Mouse (Mus musculus) gastrocnemius, adult 8-10 months (tissue): ENCODE results near the gene Tmem131l. TPM values are rescaled to one million over a fixed set of nuclear protein-coding genes. Genes with fewer than 3 reads are reported as not detected.

Source experiments
- DNase-seq, 2 experiments: peaks; one replicate each; pipeline ENCODE4 v3.0.0; 2022; ENCODE audit warnings: low spot score in 2 of 2
- total RNA-seq, 4 experiments: library from RNA; stranded (reverse); gene quantifications; 2 replicates each; pipeline ENCODE4 v1.2.4; 2022

The Tmem131l gene
- total RNA-seq, 4 experiments from 2014 or later = 8.7 to 13.1 (median 11.6) TPM

DNA sequence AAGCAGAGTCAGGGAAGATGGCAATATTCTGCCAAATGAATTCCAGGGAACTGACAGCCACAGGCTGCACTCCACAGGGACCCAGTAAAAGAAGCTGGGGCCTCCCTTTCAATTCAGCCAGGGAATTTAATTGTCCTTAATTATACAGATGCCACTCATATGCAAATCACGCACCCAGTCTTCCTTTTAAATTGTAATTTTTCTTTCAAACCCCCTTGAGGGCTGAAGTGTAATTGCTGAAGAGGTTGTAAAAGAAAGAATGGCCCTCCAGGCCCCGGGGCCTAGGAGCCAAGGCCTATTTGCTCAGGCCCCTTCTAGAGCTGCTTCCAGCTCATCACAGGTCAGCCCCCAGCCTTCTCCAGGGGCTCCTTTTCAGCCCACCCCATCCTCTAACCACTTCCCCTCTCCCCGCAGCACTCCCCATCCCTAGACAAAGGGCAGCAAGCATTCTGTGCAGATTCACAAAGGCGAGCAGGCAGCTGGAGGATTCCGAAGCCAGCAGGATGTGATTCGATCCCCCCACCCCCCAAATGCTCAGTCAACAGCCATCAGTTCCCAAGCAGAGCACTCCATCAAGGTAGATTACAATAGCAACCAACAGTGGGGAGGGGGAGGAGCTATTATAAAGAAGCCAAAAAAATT is 59.6 kb downstream of the Tmem131l start:
- DNase-seq = no peak

DNA sequence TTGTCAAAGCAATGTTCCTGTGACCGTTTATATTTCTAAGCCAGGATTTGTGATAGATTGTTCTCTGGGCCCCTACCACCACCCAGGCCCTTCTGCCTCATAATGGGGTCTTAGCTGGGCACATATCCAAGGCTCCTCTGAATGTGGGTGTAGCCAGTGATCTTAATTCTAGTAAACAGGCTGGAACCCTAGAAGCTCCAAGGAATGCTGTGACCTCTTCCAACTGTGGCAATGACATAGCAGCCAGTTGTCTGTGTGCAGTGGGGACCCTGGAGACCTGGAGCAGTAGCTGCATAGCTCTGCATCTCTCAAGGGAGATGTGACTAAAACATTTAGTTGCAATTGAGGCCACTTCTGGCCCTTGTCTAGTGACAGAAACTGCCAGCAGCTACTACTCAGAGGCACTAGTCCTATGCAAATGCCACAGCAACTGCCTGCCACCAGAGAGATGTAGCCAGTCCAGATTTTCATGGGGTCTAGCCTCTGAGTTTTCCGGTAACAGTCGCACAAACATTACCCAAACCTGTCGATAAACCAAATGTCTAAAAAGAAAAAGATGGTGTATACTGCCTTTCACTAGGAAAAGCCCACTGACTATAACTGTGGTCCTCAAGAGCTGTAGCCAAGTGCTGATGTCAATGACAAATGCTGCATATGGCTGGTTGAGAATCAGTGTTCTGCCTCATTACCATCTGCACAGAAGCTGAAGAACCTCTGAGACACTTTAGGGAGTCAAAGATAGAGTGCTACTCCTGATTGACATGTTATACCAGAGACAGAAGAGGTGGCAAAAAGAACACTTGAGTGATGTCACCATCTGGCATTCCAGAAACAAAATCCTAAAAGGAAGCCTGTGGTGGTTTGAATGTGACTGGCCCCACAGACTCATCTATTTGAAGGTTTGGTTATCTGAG is 61.2 kb downstream of the Tmem131l start:
- DNase-seq = no peak

DNA sequence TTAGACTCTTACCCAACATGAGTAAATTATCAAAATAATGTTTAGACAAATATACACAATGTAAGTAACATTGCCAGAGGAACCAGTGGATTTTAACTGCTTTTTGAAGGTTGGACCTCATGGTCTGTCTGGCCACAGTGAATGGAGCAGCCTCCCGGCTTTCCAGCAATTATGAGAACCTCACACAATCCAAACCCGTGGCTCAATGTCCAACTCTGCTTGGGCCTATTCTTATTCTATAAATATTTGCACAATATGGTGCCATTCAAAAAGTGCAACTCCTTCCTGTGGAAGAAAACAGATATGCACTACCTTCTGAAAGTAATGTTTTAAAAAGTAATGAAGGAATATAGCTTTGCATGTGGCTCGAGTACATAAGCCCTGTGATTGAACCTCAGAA is 62.2 kb downstream of the Tmem131l start:
- DNase-seq = no peak

DNA sequence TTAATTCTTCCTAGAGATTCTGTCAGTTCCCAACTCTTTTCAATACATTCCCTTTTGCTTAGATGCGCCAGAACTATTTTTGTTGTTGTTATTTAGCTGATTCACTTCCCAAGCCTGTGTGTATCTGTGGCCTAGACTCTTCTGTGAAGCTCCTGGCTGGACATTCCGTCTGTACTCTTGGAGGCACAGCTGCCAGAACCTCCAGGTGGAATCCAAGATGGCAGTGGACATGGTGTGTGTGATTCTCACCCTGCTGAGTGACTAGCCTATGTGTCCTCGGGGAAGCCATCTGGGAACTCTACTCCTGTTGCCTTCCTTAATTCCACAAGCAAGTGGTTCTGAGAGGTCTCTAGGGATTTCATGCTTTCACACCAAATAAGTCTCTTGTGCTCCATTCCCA is 63.8 kb downstream of the Tmem131l start:
- DNase-seq = no peak

GRCm38 (mm10) chr3:83973339-83973738 is 66.6 kb downstream of the Tmem131l start:
- no peak for DNase-seq

DNA sequence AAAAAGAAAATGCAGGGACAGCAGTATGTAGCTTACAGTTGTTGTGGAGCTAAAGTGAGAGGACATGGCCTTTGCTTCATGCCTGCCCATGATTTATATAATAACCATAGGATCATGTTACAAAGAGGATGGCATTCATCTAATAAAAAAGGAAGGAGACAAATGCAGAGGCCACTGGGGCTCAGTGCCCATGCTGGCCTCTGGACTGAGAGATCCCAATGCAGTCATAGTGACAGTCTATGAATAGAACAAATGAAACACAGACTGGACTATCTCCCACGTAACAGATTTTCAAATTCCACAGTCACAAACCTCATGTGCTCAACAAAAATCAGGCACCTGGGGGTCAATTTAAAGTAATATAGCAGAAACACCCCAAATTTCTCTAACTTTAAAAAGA is 69.3 kb downstream of the Tmem131l start:
- DNase-seq = peak in 1 of 2 experiments; percentile 48

- DNase-seq = no peak
These were observed 70.9 kb downstream of the Tmem131l start for GRCm38 (mm10) chr3:83969081-83969480.

DNA sequence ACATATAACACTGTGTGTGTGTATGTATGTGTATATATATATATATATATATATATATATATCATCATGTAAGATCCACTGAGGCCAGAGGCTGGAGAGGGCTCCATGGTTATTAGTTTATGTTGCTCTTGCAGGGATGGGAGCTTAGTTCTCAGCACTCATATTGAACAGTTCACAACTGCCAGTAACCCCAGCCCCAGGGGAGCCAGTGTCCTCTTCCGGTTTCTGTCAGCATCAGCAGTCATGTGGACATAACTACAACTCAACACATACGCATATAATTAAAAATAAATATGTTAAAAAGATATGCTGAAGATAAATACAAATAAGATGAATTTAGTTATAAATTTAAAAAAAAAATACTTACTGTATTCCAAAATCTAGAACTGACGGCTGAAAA is 72.2 kb downstream of the Tmem131l start:
- no peak for DNase-seq

DNA sequence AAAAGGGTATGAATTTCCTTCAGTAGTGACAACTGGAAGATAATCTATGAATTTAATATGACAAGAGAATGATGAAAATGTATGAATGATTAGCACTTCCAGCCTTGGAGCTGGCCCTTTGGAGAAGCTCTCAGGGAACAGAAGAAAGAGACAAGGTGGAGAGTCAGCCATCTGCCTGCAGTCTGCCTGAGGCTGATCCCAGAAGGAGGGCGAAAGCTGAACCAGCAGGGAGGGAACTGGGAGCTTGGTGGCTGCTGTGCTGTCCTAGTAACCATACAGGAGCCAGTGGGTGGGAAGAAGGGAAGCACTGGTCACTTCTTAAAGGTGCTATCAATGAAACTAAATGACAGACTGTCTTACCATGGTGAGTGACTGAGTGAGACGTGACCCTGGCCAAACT is 74.6 kb downstream of the Tmem131l start:
- DNase-seq = no peak

GRCm38 (mm10) chr3:83963705-83964104 is 76.3 kb downstream of the Tmem131l start:
- no peak for DNase-seq

DNA sequence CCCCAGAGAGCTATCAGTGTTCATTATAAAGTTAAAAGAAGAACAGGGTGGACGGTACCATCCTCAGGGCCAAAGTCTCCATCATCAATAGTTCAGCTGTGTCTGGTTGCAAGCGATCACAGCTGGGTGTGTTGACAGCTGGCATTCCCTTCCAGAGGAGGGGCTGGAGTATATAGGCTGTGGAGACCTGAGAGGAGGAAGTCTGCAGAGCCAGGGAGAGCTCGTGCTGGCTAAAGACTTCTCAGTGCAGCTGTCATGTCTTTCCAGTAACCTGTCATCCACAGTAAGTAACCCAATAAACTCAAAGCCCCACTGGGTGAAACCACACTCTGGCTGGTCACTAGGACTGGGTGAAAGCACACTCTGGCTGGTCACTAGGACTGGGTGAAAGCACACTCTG is 77.4 kb downstream of the Tmem131l start:
- DNase-seq = no peak

GRCm38 (mm10) chr3:83962076-83962475 is 77.9 kb downstream of the Tmem131l start:
- no peak for DNase-seq

DNA sequence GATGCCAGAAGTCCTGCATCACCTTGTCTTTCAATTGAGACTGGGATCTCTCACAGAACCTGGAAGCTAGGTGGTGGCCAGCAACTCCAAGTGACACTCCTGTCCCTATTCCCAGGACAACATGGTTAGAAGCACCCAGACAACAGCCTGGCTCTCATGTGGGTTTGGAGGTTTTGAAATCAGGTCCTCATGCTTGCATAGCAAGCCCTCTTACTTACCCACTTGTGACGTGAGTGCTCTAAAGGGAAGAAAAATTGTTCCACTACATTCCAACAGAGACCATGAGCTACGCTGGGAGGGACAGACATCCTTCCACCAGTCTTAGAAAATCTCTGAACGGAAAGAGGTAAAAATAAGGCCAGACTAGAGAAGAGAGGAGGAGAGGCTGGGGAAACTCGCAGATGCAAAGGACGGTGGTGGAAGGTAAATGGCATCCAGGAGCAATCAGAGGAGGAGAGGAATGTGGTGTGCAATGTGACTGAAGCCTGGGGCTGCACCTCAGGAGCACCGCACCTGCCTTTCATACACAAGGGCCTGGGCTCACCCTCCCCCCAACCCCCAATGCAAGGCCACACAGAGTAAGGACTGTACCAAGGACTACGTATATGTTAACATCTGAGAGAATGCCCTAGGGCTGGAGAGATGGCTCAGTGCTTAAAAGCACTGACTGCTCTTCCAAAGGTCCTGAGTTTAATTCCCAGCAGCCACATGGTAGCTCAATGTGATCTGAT is 80.9 kb downstream of the Tmem131l start:
- DNase-seq = no peak

GRCm38 (mm10) chr3:83953879-83954278 is 86.1 kb downstream of the Tmem131l start:
- DNase-seq = no peak

GRCm38 (mm10) chr3:83948801-83949200 is 91.2 kb downstream of the Tmem131l start:
- DNase-seq = no peak

DNA sequence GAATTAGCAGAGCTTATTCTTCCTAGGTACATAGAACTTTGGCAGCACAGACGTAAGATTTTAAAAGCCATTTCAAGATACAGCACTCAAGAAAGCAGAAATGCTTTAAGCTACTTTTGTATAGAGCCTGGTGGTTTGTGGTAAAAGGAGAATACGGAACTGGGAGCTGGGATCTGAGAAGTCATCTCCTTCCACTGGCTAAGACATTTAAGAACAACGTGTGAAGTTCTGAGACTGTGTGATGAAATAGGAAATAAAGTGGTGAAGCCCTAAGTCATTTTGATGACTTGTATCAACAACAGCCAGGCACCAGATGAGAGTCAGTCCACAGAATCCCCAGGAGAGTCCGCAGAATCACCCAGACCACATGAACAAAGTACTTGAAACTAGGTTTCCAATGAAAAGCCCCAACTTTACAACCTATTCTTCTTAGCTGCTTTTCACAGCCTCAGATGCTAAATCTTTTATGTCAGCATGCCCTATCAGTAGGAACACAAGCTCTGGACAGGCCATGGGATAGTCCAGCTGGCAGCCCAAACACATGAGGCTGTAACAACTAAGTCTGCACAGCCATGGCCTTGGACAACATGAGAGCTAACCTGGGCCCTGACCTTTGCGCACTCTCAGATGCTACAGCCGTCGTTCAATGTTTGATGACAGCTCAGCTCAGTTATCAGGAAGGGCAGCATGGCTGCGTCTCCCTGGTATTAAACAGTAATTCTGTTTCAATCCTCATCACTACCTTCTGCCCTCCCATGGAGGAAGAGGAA is 92.3 kb downstream of the Tmem131l start:
- DNase-seq = no peak

DNA sequence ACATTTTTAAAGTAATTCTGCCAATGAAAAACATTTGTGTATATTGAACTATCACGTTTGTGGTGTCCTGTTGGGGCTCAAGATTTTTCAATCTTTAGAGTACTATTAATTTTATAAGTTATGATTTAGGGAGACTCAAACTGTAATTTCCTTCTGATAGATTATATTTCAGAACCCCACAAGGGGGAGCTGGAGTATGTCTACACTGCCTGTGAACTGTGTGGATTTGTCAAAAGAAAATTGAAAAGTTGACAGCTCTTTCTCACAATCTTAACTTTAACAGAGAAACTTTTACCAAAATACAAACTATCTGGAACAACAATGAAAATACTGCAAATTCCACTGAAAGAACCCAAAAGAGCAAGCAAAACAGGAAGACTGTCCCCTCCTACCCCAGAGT is 93.1 kb downstream of the Tmem131l start:
- no peak for DNase-seq

DNA sequence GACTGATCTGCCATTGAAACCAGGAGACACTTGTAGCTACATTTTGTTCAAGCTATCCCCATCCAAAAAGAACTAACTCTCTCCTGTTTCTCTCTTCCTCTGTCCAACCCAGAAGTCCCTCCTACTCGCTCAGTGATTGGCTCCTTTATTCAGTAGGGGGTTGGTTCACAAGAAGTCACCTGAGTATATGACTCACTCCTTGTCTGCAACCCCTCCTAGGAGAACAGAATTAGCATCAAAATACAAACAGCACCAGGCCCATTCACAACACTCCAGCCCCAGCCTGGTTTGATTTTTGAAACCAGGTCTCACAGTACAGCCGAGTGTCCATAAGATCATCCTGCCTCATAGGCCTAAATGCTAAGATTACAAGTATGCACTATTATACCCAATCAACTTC is 96.3 kb downstream of the Tmem131l start:
- DNase-seq = no peak

DNA sequence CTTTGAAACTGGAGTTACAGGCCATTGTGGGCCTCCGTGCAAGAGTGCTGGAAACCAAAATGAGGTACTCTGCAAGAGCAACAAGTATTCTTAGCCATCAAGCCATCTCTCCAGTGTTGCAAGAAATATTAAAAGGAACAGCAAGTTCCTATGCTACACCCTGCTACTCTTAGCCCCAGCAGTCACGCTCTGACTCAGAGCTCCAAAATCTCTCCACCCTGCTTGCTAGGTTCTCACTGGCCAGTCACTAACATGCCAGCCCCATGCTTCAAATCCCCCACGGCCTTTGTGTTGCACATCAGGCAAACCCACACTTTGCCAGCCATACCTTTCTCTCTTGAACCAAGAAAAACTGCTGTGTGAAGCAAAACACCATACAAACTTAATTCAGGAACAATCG is 96.8 kb downstream of the Tmem131l start:
- no peak for DNase-seq

DNA sequence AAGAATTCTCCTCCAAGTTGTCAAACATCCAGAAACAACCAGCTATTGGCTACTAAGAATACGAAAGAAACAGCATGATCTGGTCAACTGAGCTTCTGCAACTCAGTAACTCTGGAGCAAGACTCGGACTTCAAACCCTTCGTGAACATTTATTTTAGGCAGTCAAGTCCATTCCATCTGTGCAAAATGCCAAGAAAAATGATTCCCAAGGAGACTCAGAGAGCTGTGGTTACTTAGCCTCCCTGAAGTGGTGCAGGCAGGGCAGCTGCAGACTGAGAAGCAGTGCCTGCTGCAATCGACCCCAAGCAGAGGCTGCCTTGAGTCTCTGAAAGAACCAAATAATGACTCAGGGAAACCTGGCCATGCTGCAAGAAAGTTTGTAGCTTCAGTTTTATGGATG is 98.1 kb downstream of the Tmem131l start:
- no peak for DNase-seq

DNA sequence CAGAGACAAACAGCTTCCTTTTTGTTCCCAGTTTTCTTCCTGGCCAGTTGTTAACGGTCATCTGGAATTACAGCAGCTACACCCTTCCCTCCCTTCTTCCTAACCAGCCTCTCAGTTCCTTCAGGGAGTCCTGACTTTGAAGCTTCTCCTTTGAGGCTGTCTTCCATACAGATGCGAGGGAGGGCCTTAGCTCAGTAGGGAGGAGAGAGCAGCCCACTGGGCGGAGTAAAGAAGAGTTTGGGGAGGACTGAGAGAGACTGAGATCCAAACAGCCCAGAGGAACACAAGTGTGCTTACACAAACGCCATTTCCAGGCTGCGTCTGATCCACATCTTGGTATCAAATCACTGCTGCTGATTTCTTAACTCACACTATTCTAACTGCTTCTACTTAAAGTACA is 101.1 kb downstream of the Tmem131l start:
- DNase-seq = no peak
